In genomic region chr8:78213074-78213473, GRCm38 (mm10) we compare ENCODE assay signal across 10 mouse cellular contexts. TPM values are rescaled to one million over a fixed set of nuclear protein-coding genes. Genes with fewer than 3 reads are reported as not detected.
DNase-seq lines count a peak whose midpoint lies in the region; ATAC-seq and TF ChIP-seq lines count a peak whose summit lies in the region.
"Had no signal": no experiment of that assay in that cellular context is flagged by ENCODE, and none has a peak within 500 bp of the region (broad histone marks: within the 10 kb centered on the region; RNA-seq: fewer than 3 reads in every experiment).

TSS of gene Ttc29 (plus strand) at chr8:78213297.

- peak; percentile 67 for TF ChIP-seq POLR2A in testis, adult 2 months (IDR thresholded peaks at IDR 0.05; ENCODE audit: control insufficient read depth, low read depth, low read length)

- H3K4me2 ChIP-seq in embryonic facial prominence, embryonic 14.5 days (ENCODE audit: low read depth, low read length) = peak within 1 kb of the TSS; percentile 44
- H3K4me2 ChIP-seq in hindbrain, postnatal 0 days (ENCODE audit: low read depth, low read length) = peak within 1 kb of the TSS; percentile 28
- peak within 1 kb of the TSS; percentile 41 for H3K4me2 ChIP-seq in midbrain, embryonic 12.5 days (replicated peaks)

- peaks cover 7% of the 10 kb centered on the region; the same call in 1 of the 2 replicates for H3K4me1 ChIP-seq in embryonic facial prominence, embryonic 14.5 days (ENCODE audit: control insufficient read depth, insufficient read depth, low read length)
- H3K4me1 ChIP-seq in hindbrain, postnatal 0 days (ENCODE audit: insufficient read depth, low read length) = peaks cover 6% of the 10 kb centered on the region; the same call in 1 of the 2 replicates
- H3K4me1 ChIP-seq in midbrain, embryonic 12.5 days = peaks cover 9% of the 10 kb centered on the region
- H3K4me1 ChIP-seq in testis, adult 2 months (ENCODE audit: control insufficient read depth, insufficient read depth, low read length) = peaks cover 4% of the 10 kb centered on the region

- 1% methylated on average over 11 of the region's 11 CpGs for WGBS in embryonic facial prominence, embryonic 14.5 days
- WGBS in hindbrain, postnatal 0 days = 4% methylated on average over 11 of the region's 11 CpGs
- 1% methylated on average over 11 of the region's 11 CpGs for WGBS in midbrain, embryonic 12.5 days

- TF ChIP-seq CTCF in hindbrain, postnatal 0 days (IDR thresholded peaks at IDR 0.05; ENCODE audit: low read depth) = no peak
- TF ChIP-seq CTCF in testis, adult 2 months (IDR thresholded peaks at IDR 0.05; ENCODE audit: control insufficient read depth, insufficient read depth, insufficient replicate concordance, low read depth, low read length) = no peak

- H3K9me3 ChIP-seq in embryonic facial prominence, embryonic 14.5 days (ENCODE audit: control insufficient read depth, low read length) = no peaks in the 10 kb centered on the region
- H3K9me3 ChIP-seq in hindbrain, postnatal 0 days (ENCODE audit: low read length) = no peaks in the 10 kb centered on the region
- no peaks in the 10 kb centered on the region for H3K9me3 ChIP-seq in midbrain, embryonic 12.5 days

- H3K27me3 ChIP-seq in embryonic facial prominence, embryonic 14.5 days (replicated peaks; ENCODE audit: control insufficient read depth, insufficient read depth, low read length) = no peaks in the 10 kb centered on the region
- no peaks in the 10 kb centered on the region for H3K27me3 ChIP-seq in hindbrain, postnatal 0 days (ENCODE audit: insufficient read depth, low read length)
- no peaks in the 10 kb centered on the region for H3K27me3 ChIP-seq in midbrain, embryonic 12.5 days
- no peaks in the 10 kb centered on the region for H3K27me3 ChIP-seq in testis, adult 2 months (ENCODE audit: control insufficient read depth, insufficient read depth, low read length)

- 0 out of 2 replicates have a peak within 1 kb of the TSS, but pooled peaks have one; percentile 2 for H3K4me3 ChIP-seq in embryonic facial prominence, embryonic 14.5 days (ENCODE audit: low read depth, low read length)
- no peak within 1 kb of the TSS for H3K4me3 ChIP-seq in hindbrain, postnatal 0 days (ENCODE audit: low read length)
- H3K4me3 ChIP-seq in midbrain, embryonic 12.5 days = no peak within 1 kb of the TSS
- peak within 1 kb of the TSS; percentile 90 for H3K4me3 ChIP-seq in testis, adult 2 months (ENCODE audit: control insufficient read depth, low read depth, low read length)
- H3K4me3 ChIP-seq: erythroblast, embryonic 14.5 days had no signal

- intact Hi-C loops in gastrocnemius, postnatal 36 days (cut with DNase I) = no loop called here
- intact Hi-C loops in left cerebral cortex, postnatal 36 days (cut with DNase I) = no loop called here

- ATAC-seq in embryonic facial prominence, embryonic 14.5 days (ENCODE audit: low read depth) = peak; percentile 97
- peak; percentile 96 for ATAC-seq in hindbrain, postnatal 0 days
- peak; percentile 98 for ATAC-seq in midbrain, embryonic 12.5 days (ENCODE audit: low FRiP score, low read depth)

- H3K9ac ChIP-seq in embryonic facial prominence, embryonic 14.5 days (ENCODE audit: low read depth, low read length) = no peak within 1 kb of the TSS
- H3K9ac ChIP-seq in hindbrain, postnatal 0 days (replicated peaks; ENCODE audit: low read length) = no peak within 1 kb of the TSS
- H3K9ac ChIP-seq in midbrain, embryonic 12.5 days (replicated peaks) = no peak within 1 kb of the TSS

- H3K27ac ChIP-seq in embryonic facial prominence, embryonic 14.5 days (replicated peaks; ENCODE audit: low read depth, low read length) = no peak within 1 kb of the TSS
- no peak within 1 kb of the TSS for H3K27ac ChIP-seq in hindbrain, postnatal 0 days
- no peak within 1 kb of the TSS for H3K27ac ChIP-seq in midbrain, embryonic 12.5 days (replicated peaks)
- peak within 1 kb of the TSS; percentile 39; the same call in 1 of the 2 replicates for H3K27ac ChIP-seq in testis, adult 2 months (ENCODE audit: control insufficient read depth, insufficient read depth, low read depth, low read length)

- H3K36me3 ChIP-seq in embryonic facial prominence, embryonic 14.5 days (ENCODE audit: control insufficient read depth, insufficient read depth, low read length) = no peaks in the 10 kb centered on the region
- no peaks in the 10 kb centered on the region for H3K36me3 ChIP-seq in hindbrain, postnatal 0 days (ENCODE audit: insufficient read depth, low read length)
- H3K36me3 ChIP-seq in midbrain, embryonic 12.5 days = no peaks in the 10 kb centered on the region
- no peaks in the 10 kb centered on the region for H3K36me3 ChIP-seq in testis, adult 2 months (ENCODE audit: control insufficient read depth, insufficient read depth, low read length)

- peak; percentile 1 for DNase-seq in gastrocnemius, adult 18-20 months (ENCODE audit: low spot score)
- no peak for DNase-seq in gastrocnemius, postnatal 36 days
- peak; percentile 95 for DNase-seq in embryonic facial prominence, embryonic 14.5 days (ENCODE audit: low spot score)
- peak; percentile 85 for DNase-seq in hindbrain, postnatal 0 days (ENCODE audit: low spot score)
- DNase-seq in left cerebral cortex, postnatal 36 days (ENCODE audit: low spot score in 2 of 2) = peak; percentile 9 to 11
- DNase-seq in thymus, adult 18-20 months = no peak

RNA-seq across cellular contexts. Expression of gene Ttc29, which starts in this region (rescaled TPM):
- not detected for total RNA-seq in gastrocnemius, adult 18-20 months (2021)
- total RNA-seq in gastrocnemius, postnatal 36 days (2021) = not detected
- polyA plus RNA-seq in embryonic facial prominence, embryonic 14.5 days (2014; fragmentation: Nextera tagmentation; extraction: Ambion mirVana) = 0.22 and 2.2 TPM in 2 replicates
- 0.72 and 0.84 TPM in 2 replicates for total RNA-seq in hindbrain, postnatal 0 days (2014; rRNA removed)
- 0.69 and 0.87 TPM in 2 replicates for polyA plus RNA-seq in hindbrain, postnatal 0 days (2015; fragmentation: Nextera tagmentation; extraction: Ambion mirVana)
- under 1 TPM in 1 of 2 experiments, not detected in 1; 0.74 TPM for total RNA-seq in left cerebral cortex, postnatal 36 days (2021)
- polyA plus RNA-seq in midbrain, embryonic 12.5 days (2016; fragmentation: Nextera tagmentation; extraction: Ambion mirVana) = 0.14 TPM in 1 of 2 replicates, not detected in the other
- polyA plus RNA-seq in testis, adult 2 months (2012; rRNA removed) = 160 and 164 TPM in 2 replicates
- polyA plus RNA-seq: erythroblast, embryonic 14.5 days; spleen, adult 2 months had no signal

Comparison
In these comparisons a context has a peak if more than half of its experiments do, and no peak if none do; other contexts are left out.
1. RNA of gene Ttc29 (polyA plus RNA-seq): 160 to 164 TPM in testis, adult 2 months; 0.22 to 2.2 TPM in embryonic facial prominence, embryonic 14.5 days, 0.69 to 0.87 TPM in hindbrain, postnatal 0 days and 0.14 TPM in midbrain, embryonic 12.5 days; every median in the first group is over 10 times any median in the second.
2. Peak in DNase-seq in gastrocnemius, adult 18-20 months; RNA of the gene not detected or under 1 TPM.
3. Peak in DNase-seq, ATAC-seq and H3K4me2 ChIP-seq in hindbrain, postnatal 0 days; RNA of the gene not detected or under 1 TPM.
4. Peak in DNase-seq in left cerebral cortex, postnatal 36 days; RNA of the gene not detected or under 1 TPM.
5. Peak in ATAC-seq and H3K4me2 ChIP-seq in midbrain, embryonic 12.5 days; RNA of the gene not detected or under 1 TPM.
6. H3K4me3 ChIP-seq: peak in embryonic facial prominence, embryonic 14.5 days (single experiment) and testis, adult 2 months (single experiment); none in hindbrain, postnatal 0 days (single experiment) and midbrain, embryonic 12.5 days (single experiment).
7. Peak in every context shown above with its lines, with median percentiles within 50 percentile points of each other: ATAC-seq and H3K4me2 ChIP-seq.